Mouse (Mus musculus) heart, postnatal 0 days (tissue): ENCODE data around the gene Prune1. TPM values are rescaled to one million over a fixed set of nuclear protein-coding genes. Genes with fewer than 3 reads are reported as not detected.

Experiments
- ATAC-seq: fragments of 200-750 bp; cut with Nextera tagmentation; 2 replicates; pipeline ENCODE4 v1.8.0; 2017; ENCODE audit warnings: low read depth, moderate number of reproducible peaks, moderate library complexity; ENCODE audit not compliant: insufficient read depth
- DNase-seq: peaks from one replicate; pipeline ENCODE4 v3.0.0-alpha.2; 2016; ENCODE audit warnings: low spot score
- H3K27ac ChIP-seq: fragments of 300-500 bp; sonication (generic); 2 replicates; pipeline ENCODE4 v1.5.1; 2014; ENCODE audit warnings: low read depth, mild to moderate bottlenecking
- H3K27me3 ChIP-seq: fragments of 300-500 bp; sonication (generic); 2 replicates; pipeline ENCODE4 v1.6.1; 2014; ENCODE audit warnings: low read length, mixed read lengths; ENCODE audit not compliant: control insufficient read depth, insufficient read depth
- H3K36me3 ChIP-seq: fragments of 300-500 bp; sonication (generic); replicated peaks from 2 replicates; pipeline ENCODE4 v1.6.1; 2014; ENCODE audit warnings: low read length, mixed read lengths; ENCODE audit not compliant: control insufficient read depth, insufficient read depth
- H3K4me1 ChIP-seq: fragments of 300-500 bp; sonication (generic); 2 replicates; pipeline ENCODE4 v1.6.1; 2014; ENCODE audit warnings: antibody characterized with exemption; ENCODE audit not compliant: control insufficient read depth, insufficient read depth
- H3K4me2 ChIP-seq: fragments of 300-500 bp; sonication (generic); 2 replicates; pipeline ENCODE4 v1.6.1; 2014; ENCODE audit warnings: low read depth, mild to moderate bottlenecking, low read length, moderate library complexity
- H3K4me3 ChIP-seq: fragments of 300-500 bp; sonication (generic); 2 replicates; pipeline ENCODE4 v1.5.1; 2014; ENCODE audit warnings: low read depth, low read length
- H3K9ac ChIP-seq: fragments of 300-500 bp; sonication (generic); replicated peaks from 2 replicates; pipeline ENCODE4 v1.6.1; 2014; ENCODE audit warnings: low read depth, low read length, mixed read lengths
- H3K9me3 ChIP-seq: fragments of 300-500 bp; sonication (generic); replicated peaks from 2 replicates; pipeline ENCODE4 v1.6.1; 2016; ENCODE audit warnings: low read length; ENCODE audit not compliant: control insufficient read depth
- CTCF ChIP-seq: IDR thresholded peaks from 2 replicates; pipeline ENCODE4 v1.5.1; 2016; ENCODE audit warnings: antibody characterized with exemption, control low read depth, low read depth
- EP300 ChIP-seq: IDR thresholded peaks from 2 replicates; pipeline ENCODE4 v1.6.1; 2016; ENCODE audit warnings: antibody characterized with exemption, low read depth
- WGBS: fragments of 180-500 bp; shearing (Covaris S2); extraction: QIAGEN DNeasy Blood & Tissue Kit; methylation state at CpG from one replicate; pipeline ENCODE4 v1.1.7; 2014; 5-methylcytosine and 5-hydroxymethylcytosine counted together
- polyA plus RNA-seq: library from polyadenylated mRNA; unstranded; fragments of >200 nt; fragmentation: Nextera tagmentation; extraction: Ambion mirVana; gene quantifications from 2 replicates; pipeline ENCODE4 v1.2.1, GENCODE M21; 2015
- total RNA-seq: library from RNA; depleted of rRNA; stranded (reverse); fragments of >200 nt; gene quantifications from 2 replicates; pipeline ENCODE4 v1.2.3, GENCODE M21; 2014; ENCODE audit warnings: low replicate concordance

Gene Prune1
- total and polyA plus RNA-seq, 2 experiments from 2014 or later, result 23.0 to 28.6 TPM

GRCm38 (mm10) chr3:95241498-95241897, 40.4 kb downstream of the Prune1 start, which contains the start of gene Gm128:
TSS of gene Gm128 (minus strand) at chr3:95241598.
- 75% methylated on average over 7 of the region's 7 CpGs for WGBS

GRCm38 (mm10) chr3:95240900-95241299, 41.0 kb downstream of the Prune1 start:
- H3K4me2 ChIP-seq, result no peak overlapping the region
- TF ChIP-seq CTCF, result no peak
- TF ChIP-seq EP300, result no peak
- 37% methylated on average over 17 of the region's 17 CpGs for WGBS
- 0 out of 2 replicates have a peak, but pooled peaks cover 5% of the 10 kb centered on the region for H3K4me1 ChIP-seq
- no peaks in the 10 kb centered on the region for H3K9me3 ChIP-seq
- no peak overlapping the region for H3K4me3 ChIP-seq
- DNase-seq (no peak), ATAC-seq (peak; percentile 8; the same call in 1 of the 2 replicates)
- H3K36me3 ChIP-seq, result peaks cover 10% of the 10 kb centered on the region
- H3K9ac ChIP-seq, result peak overlapping the region; percentile 19; the same call in 1 of the 2 replicates
- H3K27me3 ChIP-seq, result no peaks in the 10 kb centered on the region
- no peak overlapping the region for H3K27ac ChIP-seq

More at GRCm38 (mm10) chr3:95241498-95241897, 40.4 kb downstream of the Prune1 start, which contains the start of gene Gm128:
- TF ChIP-seq EP300, result no peak
- TF ChIP-seq CTCF, result no peak
- no peak within 1 kb of the TSS for H3K4me2 ChIP-seq
- no peak within 1 kb of the TSS for H3K27ac ChIP-seq
- peaks cover 4% of the 10 kb centered on the region for H3K36me3 ChIP-seq
- 0 out of 2 replicates have a peak, but pooled peaks cover 5% of the 10 kb centered on the region for H3K4me1 ChIP-seq
- no peaks in the 10 kb centered on the region for H3K27me3 ChIP-seq
- H3K9me3 ChIP-seq, result no peaks in the 10 kb centered on the region
- H3K9ac ChIP-seq, result peak within 1 kb of the TSS; percentile 19; the same call in 1 of the 2 replicates
- DNase-seq (no peak), ATAC-seq (no peak)
- H3K4me3 ChIP-seq, result no peak within 1 kb of the TSS

- H3K4me1 ChIP-seq, result 0 out of 2 replicates have a peak, but pooled peaks cover 5% of the 10 kb centered on the region
- no peak overlapping the region for H3K4me3 ChIP-seq
- no peaks in the 10 kb centered on the region for H3K27me3 ChIP-seq
- H3K4me2 ChIP-seq, result no peak overlapping the region
- H3K9ac ChIP-seq, result no peak overlapping the region
- H3K27ac ChIP-seq, result no peak overlapping the region
- ATAC-seq, result no peak
- no peaks in the 10 kb centered on the region for H3K9me3 ChIP-seq
- no peak for DNase-seq
- WGBS, result 85% methylated on average over 12 of the region's 12 CpGs
- no peak for TF ChIP-seq EP300
- TF ChIP-seq CTCF, result no peak
- H3K36me3 ChIP-seq, result peaks cover 20% of the 10 kb centered on the region
Measured at GRCm38 (mm10) chr3:95239971-95240370, 41.9 kb downstream of the Prune1 start.

GRCm38 (mm10) chr3:95239022-95239421, 42.9 kb downstream of the Prune1 start:
- H3K9ac ChIP-seq, result no peak overlapping the region
- no peak overlapping the region for H3K27ac ChIP-seq
- H3K4me3 ChIP-seq, result no peak overlapping the region
- ATAC-seq (no peak), DNase-seq (no peak)
- WGBS, result 71% methylated on average over 6 of the region's 6 CpGs
- H3K36me3 ChIP-seq, result peaks cover 29% of the 10 kb centered on the region
- no peak for TF ChIP-seq EP300
- no peak for TF ChIP-seq CTCF
- no peak overlapping the region for H3K4me2 ChIP-seq
- H3K27me3 ChIP-seq, result no peaks in the 10 kb centered on the region
- 0 out of 2 replicates have a peak, but pooled peaks cover 5% of the 10 kb centered on the region for H3K4me1 ChIP-seq
- H3K9me3 ChIP-seq, result no peaks in the 10 kb centered on the region

- Histone ChIP-seq H3K4me2 (no peak overlapping the region), H3K4me3 (no peak overlapping the region), H3K9ac (no peak overlapping the region), H3K9me3 (no peaks in the 10 kb centered on the region), H3K27ac (peak overlapping the region; percentile 27), H3K4me1 (0 out of 2 replicates have a peak, but pooled peaks cover 5% of the 10 kb centered on the region), H3K27me3 (no peaks in the 10 kb centered on the region), H3K36me3 (peaks cover 43% of the 10 kb centered on the region)
- peak; percentile 31; the same call in 1 of the 2 replicates for ATAC-seq
- DNase-seq, result peak; percentile 62
- WGBS, result 48% methylated on average over 8 of the region's 8 CpGs
- TF ChIP-seq CTCF (no peak), EP300 (no peak)
Measured at GRCm38 (mm10) chr3:95237541-95238099, 44.3 kb downstream of the Prune1 start.
